Mouse (Mus musculus) fibroblast of lung, adult 2 months (primary cell): ENCODE measurements around the gene Arpc4.

Source experiments
- DNase-seq: peaks from one replicate; pipeline ENCODE4 v3.0.0-alpha.2; 2011; ENCODE audit warnings: low read depth

Arpc4 gene

DNA sequence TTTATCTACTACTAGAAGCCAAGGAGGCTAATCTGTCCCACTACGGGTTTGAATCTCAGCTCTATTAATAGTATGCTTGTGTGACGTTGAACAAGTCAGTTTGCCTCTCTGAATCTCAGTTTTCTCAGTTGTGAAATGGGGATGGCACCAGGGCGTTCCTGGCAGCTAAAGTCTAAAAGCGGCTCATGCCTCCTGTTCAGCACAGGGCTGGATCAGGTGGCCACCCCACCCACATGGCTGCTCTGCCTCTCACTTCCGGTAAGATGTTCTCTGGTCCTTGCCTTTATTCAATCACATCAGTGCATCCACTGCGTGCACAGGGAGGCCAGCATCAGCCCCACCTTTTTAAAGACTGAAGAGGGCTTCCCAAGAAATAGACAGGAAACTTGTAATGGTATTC is 27.6 kb downstream of the Arpc4 start:
- no peak for DNase-seq

DNA sequence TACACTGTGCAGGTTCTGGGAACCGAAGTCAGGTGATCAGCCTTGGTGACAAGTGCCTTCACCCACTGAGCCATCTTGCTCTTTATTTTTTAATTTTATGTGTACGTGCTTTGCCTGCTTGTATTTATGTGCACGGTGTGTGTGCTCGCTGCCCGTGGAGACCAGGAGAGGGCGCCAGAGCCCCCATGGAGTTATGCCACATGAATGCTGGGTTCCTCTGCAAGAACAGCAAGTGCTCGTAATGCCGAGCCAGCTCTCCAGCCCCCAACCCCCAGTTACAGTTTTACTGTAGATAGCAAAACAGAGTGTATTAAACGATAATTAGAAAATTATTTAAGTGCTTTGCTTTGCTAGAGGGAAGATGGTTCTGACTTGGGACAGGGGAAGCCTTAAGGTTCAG is 28.8 kb downstream of the Arpc4 start:
- DNase-seq: no peak

- DNase-seq: no peak
Measured at GRCm38 (mm10) chr6:113410001-113410400, 32.1 kb downstream of the Arpc4 start.

DNA sequence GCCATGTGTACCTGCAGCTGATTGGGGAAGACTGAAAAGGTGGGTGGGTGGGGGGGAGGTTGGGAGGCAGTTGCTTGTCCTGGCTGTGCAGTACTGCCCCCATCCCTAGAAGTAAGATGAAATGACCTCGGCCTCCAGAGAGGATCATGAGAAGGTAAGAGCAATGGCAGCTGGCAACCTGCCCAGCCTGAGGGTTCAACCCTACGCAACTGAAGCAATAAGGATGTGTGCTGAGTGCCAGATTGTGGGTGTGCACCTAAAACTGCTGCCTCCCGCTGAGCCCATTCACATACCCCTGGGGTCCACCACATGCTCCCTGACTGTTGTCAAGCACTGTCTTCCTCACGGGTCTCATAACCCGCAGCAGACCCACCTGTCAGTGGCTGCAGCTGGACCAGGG is 38.5 kb downstream of the Arpc4 start:
- no peak for DNase-seq

- DNase-seq: no peak
Measured at GRCm38 (mm10) chr6:113418441-113419198, 40.7 kb downstream of the Arpc4 start.

GRCm38 (mm10) chr6:113419199-113419587 is 41.3 kb downstream of the Arpc4 start, which contains the start of gene Rpusd3:
TSS of gene Rpusd3 (minus strand) at chr6:113419340.
- peak; percentile 90 for DNase-seq

DNA sequence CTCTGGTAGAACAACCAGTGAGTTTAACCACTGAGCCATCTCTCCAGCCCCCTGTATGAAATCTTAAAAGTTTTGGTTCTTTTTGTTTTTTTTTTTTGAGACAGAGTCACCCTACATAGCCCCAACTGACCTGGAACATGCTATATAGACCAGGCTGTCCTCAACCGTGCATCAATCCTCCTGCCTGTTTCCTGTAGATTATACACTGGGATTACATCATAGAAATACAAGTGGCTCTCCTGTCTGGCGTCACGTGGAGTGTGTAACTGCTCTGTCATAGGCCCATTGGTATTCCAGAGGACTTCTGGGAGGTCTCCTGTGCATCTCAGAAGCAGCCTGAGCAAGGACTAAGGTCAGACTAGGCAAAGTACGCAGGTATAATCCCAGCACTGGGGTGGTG is 45.1 kb downstream of the Arpc4 start:
- no peak for DNase-seq

DNA sequence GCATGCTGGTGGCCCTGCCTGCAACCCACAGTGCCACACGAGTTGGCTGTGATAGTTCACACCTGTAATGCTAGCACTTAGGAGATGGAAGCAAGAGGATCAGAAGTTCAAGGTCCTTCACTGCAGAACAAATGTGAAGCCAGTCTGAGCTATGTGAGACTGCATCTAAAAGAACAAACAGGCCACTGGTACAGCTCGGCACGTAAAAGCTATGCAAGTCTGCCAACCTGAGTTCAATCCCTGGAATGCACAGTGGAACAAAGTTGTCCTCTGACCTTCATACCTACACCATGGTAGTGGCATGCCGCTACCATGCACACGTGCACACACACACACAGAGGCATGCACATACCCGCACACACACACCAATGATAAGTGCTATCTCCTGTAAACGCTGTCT is 46.3 kb downstream of the Arpc4 start:
- DNase-seq: no peak

DNA sequence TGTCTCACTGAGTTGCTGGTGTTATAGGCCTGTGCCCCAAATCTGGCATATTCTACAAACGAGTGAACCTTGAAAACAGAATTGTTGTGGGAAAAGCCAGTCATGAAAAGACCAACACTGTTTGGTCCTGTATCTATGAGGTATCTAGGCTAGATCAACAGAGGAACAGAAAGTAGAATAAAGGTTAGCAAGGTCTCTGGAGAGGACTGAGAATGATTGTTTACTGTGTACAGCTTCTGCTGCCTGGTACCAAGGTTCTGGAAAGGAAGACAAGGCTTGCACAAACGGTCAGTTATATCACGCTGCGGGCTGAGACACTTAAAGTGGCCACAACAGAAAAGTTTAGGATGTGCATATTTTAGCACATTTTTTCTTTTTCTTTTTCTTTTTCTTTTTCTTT is 48.8 kb downstream of the Arpc4 start:
- DNase-seq: no peak

GRCm38 (mm10) chr6:113427397-113427796 is 49.5 kb downstream of the Arpc4 start:
- DNase-seq: no peak

DNA sequence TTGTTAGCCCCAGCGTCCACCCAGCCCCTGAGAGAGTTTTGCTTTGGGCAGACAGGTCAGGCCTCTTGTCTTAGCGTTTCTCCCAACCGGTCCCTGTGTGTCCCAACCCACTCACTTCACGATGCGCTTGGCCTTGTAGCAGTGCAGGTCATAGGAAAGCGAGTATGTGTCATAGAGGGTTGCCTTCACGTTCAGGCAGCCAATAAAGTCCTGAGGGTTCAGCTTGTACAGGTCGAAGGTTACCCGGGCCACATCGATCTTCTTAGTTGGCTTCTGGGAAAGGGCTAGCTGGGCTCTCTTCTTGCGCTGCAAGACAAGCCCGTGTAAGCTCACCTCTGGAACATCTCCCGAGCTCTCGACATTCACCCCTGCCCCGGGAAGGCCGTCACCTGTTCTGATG is 50.1 kb downstream of the Arpc4 start:
- DNase-seq: no peak

DNA sequence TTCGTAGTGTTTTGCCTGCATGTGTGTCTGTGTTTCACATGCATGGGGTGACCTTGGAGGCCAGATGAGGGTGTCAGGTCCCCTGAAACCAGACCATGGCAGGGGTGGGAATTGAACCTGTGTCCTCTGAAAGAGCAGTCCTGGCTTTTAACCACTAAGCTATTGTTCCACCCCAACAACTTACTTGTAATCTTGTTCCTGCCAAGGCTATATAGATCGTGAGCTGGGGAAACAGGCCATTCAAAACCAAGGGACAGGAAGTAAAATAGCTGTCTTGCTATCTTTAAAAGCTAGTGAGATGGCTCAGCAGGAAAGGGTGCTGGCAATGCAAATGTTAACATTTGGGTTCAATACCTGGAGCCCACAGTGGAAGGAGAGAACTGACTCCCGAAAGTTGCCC is 52.0 kb downstream of the Arpc4 start:
- DNase-seq: no peak

- no peak for DNase-seq
Measured at GRCm38 (mm10) chr6:113430846-113431245, 52.9 kb downstream of the Arpc4 start.

DNA sequence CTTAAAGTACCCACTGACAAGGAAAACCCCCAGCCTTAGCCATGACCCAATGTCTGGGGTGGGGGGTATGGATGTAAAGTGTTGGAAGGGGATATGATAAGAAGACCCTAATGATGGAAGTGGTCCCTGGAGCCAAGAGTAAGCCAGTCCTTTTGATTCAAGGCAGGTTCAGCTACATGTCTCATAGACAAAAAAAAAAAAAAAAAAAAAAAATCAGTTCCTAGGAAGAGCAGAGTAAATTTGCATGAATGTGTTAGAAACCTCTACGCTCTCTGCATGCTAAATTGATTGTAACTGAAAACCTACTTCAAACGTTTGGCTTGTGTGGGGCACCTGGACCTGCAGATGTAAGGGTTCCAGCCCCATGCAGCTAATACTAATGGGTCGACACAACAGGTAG is 53.9 kb downstream of the Arpc4 start:
- DNase-seq: no peak

DNA sequence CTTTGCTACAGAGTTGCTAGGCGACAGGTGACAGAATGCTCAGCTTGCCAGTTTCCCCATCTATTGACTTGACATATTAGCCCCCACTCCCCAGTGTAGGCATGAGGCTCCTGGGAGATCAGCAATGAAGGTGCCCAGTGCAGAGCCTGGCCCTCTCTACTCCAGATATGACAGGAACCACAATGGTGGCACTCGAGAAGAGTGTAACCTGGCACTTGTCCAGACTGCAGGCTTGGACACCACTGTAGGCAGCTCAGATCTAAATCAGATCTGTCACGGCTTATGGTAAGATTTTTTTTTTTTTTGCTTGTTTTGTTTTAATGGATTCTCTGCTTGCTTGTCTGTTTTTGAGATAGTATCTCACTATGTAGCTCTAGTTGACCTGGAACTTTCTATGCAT is 55.7 kb downstream of the Arpc4 start:
- DNase-seq: no peak

DNA sequence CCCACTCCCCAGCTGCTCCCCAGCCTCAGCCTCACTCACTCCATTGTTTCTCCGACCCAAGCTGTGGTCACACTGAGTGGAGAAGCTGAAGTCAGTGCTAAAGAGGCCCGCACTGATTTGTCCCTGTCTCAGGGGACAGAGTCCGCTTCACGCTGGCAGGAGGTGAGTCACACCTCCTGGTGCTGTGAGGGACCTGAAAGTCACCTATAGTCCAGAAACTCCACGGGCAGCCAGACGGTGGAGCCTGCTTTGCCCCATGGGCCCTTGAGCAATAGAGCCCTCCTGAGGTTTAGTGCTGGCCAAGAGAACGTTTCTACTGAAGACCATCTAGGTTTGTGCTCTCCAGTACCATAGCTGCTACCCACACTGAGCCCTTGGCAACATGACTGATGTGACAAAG is 56.8 kb downstream of the Arpc4 start:
- DNase-seq: no peak

- DNase-seq: no peak
Measured at GRCm38 (mm10) chr6:113435664-113436205, 57.8 kb downstream of the Arpc4 start, which contains the start of gene Cidec. TSS of gene Cidec (minus strand) at chr6:113435760.

GRCm38 (mm10) chr6:113437135-113437534 is 59.2 kb downstream of the Arpc4 start:
- DNase-seq: no peak

DNA sequence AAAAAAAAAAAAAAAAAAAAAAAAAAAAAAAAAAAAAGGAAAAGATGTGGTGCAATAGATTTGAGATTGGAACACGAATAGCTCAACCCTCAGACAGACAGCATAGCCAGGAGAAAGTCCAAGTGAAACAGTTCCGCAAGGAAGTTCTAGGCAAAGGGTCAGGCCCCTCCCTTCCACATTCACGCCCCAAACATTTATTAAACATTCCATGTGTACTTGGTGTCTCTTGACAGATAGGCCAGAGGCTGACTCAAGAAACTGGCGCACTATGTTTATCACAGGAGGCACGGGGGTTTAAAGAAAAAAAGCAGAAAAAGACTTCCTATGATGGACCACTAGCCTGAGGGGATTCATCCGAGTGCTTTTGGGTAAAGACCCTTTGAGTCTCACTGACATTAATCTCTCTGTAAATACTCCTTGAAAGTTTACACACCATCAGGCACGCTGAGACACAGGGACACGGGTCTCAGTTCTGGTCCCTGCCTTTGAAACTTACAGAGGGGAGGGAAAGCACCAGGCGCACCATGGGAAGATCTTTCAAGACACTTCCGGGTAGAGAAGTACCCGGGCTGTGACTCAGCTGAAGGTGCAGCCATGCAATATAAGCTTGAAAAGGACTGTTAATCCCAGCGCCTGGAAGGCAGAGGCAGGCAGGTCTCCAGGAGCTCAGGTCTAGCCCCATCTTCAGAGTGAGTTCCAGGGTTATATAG is 61.0 kb downstream of the Arpc4 start:
- DNase-seq: no peak
